Mouse (Mus musculus): ENCODE data around the gene Emsy. TPM values are rescaled to one million over a fixed set of nuclear protein-coding genes. Genes with fewer than 3 reads are reported as not detected.

Gene Emsy
- polyA plus RNA-seq, 1 experiment from 2014 or later = 41.5 TPM

Other genes with a start within 250 kb of the Emsy start
- gene Gucy2d, start 216.4 kb downstream of the Emsy start, polyA plus RNA-seq (2016; fragmentation: Nextera tagmentation; extraction: Ambion mirVana) = not detected in 2 replicates
- gene Lrrc32, start 167.5 kb downstream of the Emsy start, polyA plus RNA-seq (2016; fragmentation: Nextera tagmentation; extraction: Ambion mirVana) = 4.1 and 4.3 TPM in 2 replicates
- 75.3 and 77.8 TPM in 2 replicates for gene Thap12, start 46.3 kb upstream of the Emsy start, polyA plus RNA-seq (2016; fragmentation: Nextera tagmentation; extraction: Ambion mirVana)
- 2.9 TPM in 2 replicates for gene Wnt11, start 178.3 kb upstream of the Emsy start, polyA plus RNA-seq (2016; fragmentation: Nextera tagmentation; extraction: Ambion mirVana)

Measured in midbrain, embryonic 12.5 days (tissue).